Mouse (Mus musculus): ENCODE results near the gene Olfr1145. TPM values are rescaled to one million over a fixed set of nuclear protein-coding genes. Genes with fewer than 3 reads are reported as not detected.

The Olfr1145 gene
- total and polyA plus RNA-seq, 3 experiments: not detected

- no peak for TF ChIP-seq ZNF384 (IDR thresholded peaks at IDR 0.05; ENCODE audit: low read depth, low read length)
- no peak for TF ChIP-seq JUN (IDR thresholded peaks at IDR 0.05; ENCODE audit: insufficient read depth, low read depth, low read length)
- TF ChIP-seq ZMIZ1 (IDR thresholded peaks at IDR 0.05; ENCODE audit: low read depth, low read length): no peak
- TF ChIP-seq RCOR1 (conservative IDR thresholded peaks at IDR 0.05; ENCODE audit: low read depth, low read length): no peak
- no peak for TF ChIP-seq MAZ (IDR thresholded peaks at IDR 0.05; ENCODE audit: low read depth, low read length)
- TF ChIP-seq RAD21 (IDR thresholded peaks at IDR 0.05; ENCODE audit: low read depth, low read length): no peak
- TF ChIP-seq ZKSCAN1 (IDR thresholded peaks at IDR 0.05; ENCODE audit: borderline replicate concordance, low read depth, low read length): no peak
- no peak for TF ChIP-seq NELFE (IDR thresholded peaks at IDR 0.05; ENCODE audit: low read depth, low read length)
- H3K36me3 ChIP-seq (replicated peaks in 1 of 2; ENCODE audit: control insufficient read depth in 1 of 2, insufficient read depth in 1 of 2, low read length in 1 of 2): no peaks in the 10 kb centered on the region
- no peak within 1 kb of the TSS for H3K27ac ChIP-seq (ENCODE audit: insufficient read depth, low read depth)
- H3K4me3 ChIP-seq (replicated peaks in 1 of 3; ENCODE audit: low read depth in 2 of 3, low read length in 2 of 3, poor library complexity in 1 of 3): no peak within 1 kb of the TSS
- in situ Hi-C loops (cut with MboI; ENCODE audit: low pct_ligation_motif_present, low pct_unique_long_range_greater_than_20kb, low sequenced_read_pairs): no loop called here
- dilution Hi-C loops (cut with MboI; ENCODE audit: extremely low pct_ligation_motif_present, extremely low pct_unique_long_range_greater_than_20kb, low sequenced_read_pairs): no loop called here
- no peak for DNase-seq (ENCODE audit: extremely low read depth)
- peaks cover 11% of the 10 kb centered on the region for H3K9me3 ChIP-seq (replicated peaks; ENCODE audit: low read length)
- no peak within 1 kb of the TSS for H3K4me2 ChIP-seq (ENCODE audit: insufficient read depth, low read depth, poor library complexity, severe bottlenecking)
- no peak within 1 kb of the TSS for H3K9ac ChIP-seq (ENCODE audit: insufficient read depth, low read depth)
- no peaks in the 10 kb centered on the region for H3K79me2 ChIP-seq (replicated peaks; ENCODE audit: control insufficient read depth, extremely low read depth, insufficient read depth, poor library complexity, severe bottlenecking)
- H3K27me3 ChIP-seq (replicated peaks): no peaks in the 10 kb centered on the region
- H3K4me1 ChIP-seq (ENCODE audit: control insufficient read depth in 1 of 2, insufficient read depth in 2 of 2): no peaks in the 10 kb centered on the region
These were observed 45.9 kb downstream of the Olfr1145 start, which contains the start of gene Olfr1151 for GRCm38 (mm10) chr2:87855562-87855961. TSS of gene Olfr1151 (plus strand) at chr2:87855862.

Other genes with a start within 250 kb of the Olfr1145 start
Only the 20 nearest of the 29 such genes appear.
- gene Olfr1133, start 162.4 kb upstream of the Olfr1145 start, total RNA-seq (2012; rRNA removed): not detected in 2 replicates
- gene Olfr1133, start 162.4 kb upstream of the Olfr1145 start, total RNA-seq (2014; rRNA removed): not detected in 2 replicates
- not detected in 2 replicates for gene Olfr1133, start 162.4 kb upstream of the Olfr1145 start, polyA plus RNA-seq (2012; ENCODE audit: insufficient read length, low read depth)
- not detected in 2 replicates for gene Olfr1134, start 151.4 kb upstream of the Olfr1145 start, total RNA-seq (2012; rRNA removed)
- gene Olfr1134, start 151.4 kb upstream of the Olfr1145 start, total RNA-seq (2014; rRNA removed): not detected in 2 replicates
- gene Olfr1134, start 151.4 kb upstream of the Olfr1145 start, polyA plus RNA-seq (2012; ENCODE audit: insufficient read length, low read depth): not detected in 2 replicates
- gene Olfr1135, start 136.2 kb upstream of the Olfr1145 start, total RNA-seq (2012; rRNA removed): not detected in 2 replicates
- gene Olfr1135, start 136.2 kb upstream of the Olfr1145 start, total RNA-seq (2014; rRNA removed): not detected in 2 replicates
- gene Olfr1135, start 136.2 kb upstream of the Olfr1145 start, polyA plus RNA-seq (2012; ENCODE audit: insufficient read length, low read depth): not detected in 2 replicates
- gene Olfr1136, start 115.9 kb upstream of the Olfr1145 start, total RNA-seq (2012; rRNA removed): not detected in 2 replicates
- gene Olfr1136, start 115.9 kb upstream of the Olfr1145 start, total RNA-seq (2014; rRNA removed): not detected in 2 replicates
- gene Olfr1136, start 115.9 kb upstream of the Olfr1145 start, polyA plus RNA-seq (2012; ENCODE audit: insufficient read length, low read depth): not detected in 2 replicates
- gene Olfr1137, start 96.6 kb upstream of the Olfr1145 start, total RNA-seq (2012; rRNA removed): not detected in 2 replicates
- gene Olfr1137, start 96.6 kb upstream of the Olfr1145 start, total RNA-seq (2014; rRNA removed): not detected in 2 replicates
- gene Olfr1137, start 96.6 kb upstream of the Olfr1145 start, polyA plus RNA-seq (2012; ENCODE audit: insufficient read length, low read depth): not detected in 2 replicates
- gene Olfr1138, start 69.8 kb upstream of the Olfr1145 start, total RNA-seq (2012; rRNA removed): not detected in 2 replicates
- not detected in 2 replicates for gene Olfr1138, start 69.8 kb upstream of the Olfr1145 start, total RNA-seq (2014; rRNA removed)
- gene Olfr1138, start 69.8 kb upstream of the Olfr1145 start, polyA plus RNA-seq (2012; ENCODE audit: insufficient read length, low read depth): not detected in 2 replicates
- gene Olfr1140, start 66.1 kb upstream of the Olfr1145 start, total RNA-seq (2012; rRNA removed): not detected in 2 replicates
- not detected in 2 replicates for gene Olfr1140, start 66.1 kb upstream of the Olfr1145 start, total RNA-seq (2014; rRNA removed)
- not detected in 2 replicates for gene Olfr1140, start 66.1 kb upstream of the Olfr1145 start, polyA plus RNA-seq (2012; ENCODE audit: insufficient read length, low read depth)
- gene Olfr1141, start 55.8 kb upstream of the Olfr1145 start, total RNA-seq (2012; rRNA removed): not detected in 2 replicates
- not detected in 2 replicates for gene Olfr1141, start 55.8 kb upstream of the Olfr1145 start, total RNA-seq (2014; rRNA removed)
- gene Olfr1141, start 55.8 kb upstream of the Olfr1145 start, polyA plus RNA-seq (2012; ENCODE audit: insufficient read length, low read depth): not detected in 2 replicates
- not detected in 2 replicates for gene Olfr152, start 30.3 kb upstream of the Olfr1145 start, total RNA-seq (2012; rRNA removed)
- not detected in 2 replicates for gene Olfr152, start 30.3 kb upstream of the Olfr1145 start, total RNA-seq (2014; rRNA removed)
- gene Olfr152, start 30.3 kb upstream of the Olfr1145 start, polyA plus RNA-seq (2012; ENCODE audit: insufficient read length, low read depth): not detected in 2 replicates
- not detected in 2 replicates for gene Olfr1143, start 9.2 kb upstream of the Olfr1145 start, total RNA-seq (2012; rRNA removed)
- gene Olfr1143, start 9.2 kb upstream of the Olfr1145 start, total RNA-seq (2014; rRNA removed): not detected in 2 replicates
- not detected in 2 replicates for gene Olfr1143, start 9.2 kb upstream of the Olfr1145 start, polyA plus RNA-seq (2012; ENCODE audit: insufficient read length, low read depth)
- not detected in 2 replicates for gene Olfr1148, start 20.7 kb downstream of the Olfr1145 start, total RNA-seq (2012; rRNA removed)
- not detected in 2 replicates for gene Olfr1148, start 20.7 kb downstream of the Olfr1145 start, total RNA-seq (2014; rRNA removed)
- gene Olfr1148, start 20.7 kb downstream of the Olfr1145 start, polyA plus RNA-seq (2012; ENCODE audit: insufficient read length, low read depth): not detected in 2 replicates
- gene Olfr1150-ps1, start 34.2 kb downstream of the Olfr1145 start, total RNA-seq (2012; rRNA removed): not detected in 2 replicates
- gene Olfr1150-ps1, start 34.2 kb downstream of the Olfr1145 start, total RNA-seq (2014; rRNA removed): not detected in 2 replicates
- not detected in 2 replicates for gene Olfr1150-ps1, start 34.2 kb downstream of the Olfr1145 start, polyA plus RNA-seq (2012; ENCODE audit: insufficient read length, low read depth)
- gene Olfr1151, start 46.0 kb downstream of the Olfr1145 start, total RNA-seq (2012; rRNA removed): not detected in 2 replicates
- not detected in 2 replicates for gene Olfr1151, start 46.0 kb downstream of the Olfr1145 start, total RNA-seq (2014; rRNA removed)
- gene Olfr1151, start 46.0 kb downstream of the Olfr1145 start, polyA plus RNA-seq (2012; ENCODE audit: insufficient read length, low read depth): not detected in 2 replicates
- gene Olfr1152, start 56.7 kb downstream of the Olfr1145 start, total RNA-seq (2012; rRNA removed): not detected in 2 replicates
- not detected in 2 replicates for gene Olfr1152, start 56.7 kb downstream of the Olfr1145 start, total RNA-seq (2014; rRNA removed)
- 0.04 and 0.05 TPM in 2 replicates for gene Olfr1152, start 56.7 kb downstream of the Olfr1145 start, polyA plus RNA-seq (2012; ENCODE audit: insufficient read length, low read depth)
- not detected in 2 replicates for gene Olfr1153, start 85.1 kb downstream of the Olfr1145 start, total RNA-seq (2012; rRNA removed)
- gene Olfr1153, start 85.1 kb downstream of the Olfr1145 start, total RNA-seq (2014; rRNA removed): not detected in 2 replicates
- not detected in 2 replicates for gene Olfr1153, start 85.1 kb downstream of the Olfr1145 start, polyA plus RNA-seq (2012; ENCODE audit: insufficient read length, low read depth)
- not detected in 2 replicates for gene Olfr1154, start 95.3 kb downstream of the Olfr1145 start, total RNA-seq (2012; rRNA removed)
- gene Olfr1154, start 95.3 kb downstream of the Olfr1145 start, total RNA-seq (2014; rRNA removed): not detected in 2 replicates
- not detected in 2 replicates for gene Olfr1154, start 95.3 kb downstream of the Olfr1145 start, polyA plus RNA-seq (2012; ENCODE audit: insufficient read length, low read depth)
- gene Olfr1155, start 135.3 kb downstream of the Olfr1145 start, total RNA-seq (2012; rRNA removed): not detected in 2 replicates
- not detected in 2 replicates for gene Olfr1155, start 135.3 kb downstream of the Olfr1145 start, total RNA-seq (2014; rRNA removed)
- not detected in 2 replicates for gene Olfr1155, start 135.3 kb downstream of the Olfr1145 start, polyA plus RNA-seq (2012; ENCODE audit: insufficient read length, low read depth)
- not detected in 2 replicates for gene Olfr1156, start 143.3 kb downstream of the Olfr1145 start, total RNA-seq (2012; rRNA removed)
- gene Olfr1156, start 143.3 kb downstream of the Olfr1145 start, total RNA-seq (2014; rRNA removed): not detected in 2 replicates
- gene Olfr1156, start 143.3 kb downstream of the Olfr1145 start, polyA plus RNA-seq (2012; ENCODE audit: insufficient read length, low read depth): not detected in 2 replicates
- not detected in 2 replicates for gene Olfr1157, start 158.5 kb downstream of the Olfr1145 start, total RNA-seq (2012; rRNA removed)
- gene Olfr1157, start 158.5 kb downstream of the Olfr1145 start, total RNA-seq (2014; rRNA removed): not detected in 2 replicates
- gene Olfr1157, start 158.5 kb downstream of the Olfr1145 start, polyA plus RNA-seq (2012; ENCODE audit: insufficient read length, low read depth): not detected in 2 replicates
- not detected in 2 replicates for gene Olfr74, start 164.8 kb downstream of the Olfr1145 start, total RNA-seq (2012; rRNA removed)
- gene Olfr74, start 164.8 kb downstream of the Olfr1145 start, total RNA-seq (2014; rRNA removed): not detected in 2 replicates
- not detected in 2 replicates for gene Olfr74, start 164.8 kb downstream of the Olfr1145 start, polyA plus RNA-seq (2012; ENCODE audit: insufficient read length, low read depth)

Measured in CH12.LX (cell line).